Mouse (Mus musculus) heart, postnatal 0 days (tissue): Measurements from ENCODE around the gene Stap2.

Experiments used
- CTCF ChIP-seq: IDR thresholded peaks from 2 replicates; pipeline ENCODE4 v1.5.1; 2016; ENCODE audit warnings: antibody characterized with exemption, control low read depth, low read depth
- EP300 ChIP-seq: IDR thresholded peaks from 2 replicates; pipeline ENCODE4 v1.6.1; 2016; ENCODE audit warnings: antibody characterized with exemption, low read depth

GRCm38 (mm10) chr17:56036901-56037287, 31.5 kb upstream of the Stap2 start:
- TF ChIP-seq CTCF (no peak), EP300 (no peak)
